Mouse (Mus musculus): ENCODE measurements around the gene P2rx1. TPM values are rescaled to one million over a fixed set of nuclear protein-coding genes. Genes with fewer than 3 reads are reported as not detected.

Gene P2rx1
- total RNA-seq, 2 experiments from 2014 or later, result 0.20 to 0.40 TPM

DNA sequence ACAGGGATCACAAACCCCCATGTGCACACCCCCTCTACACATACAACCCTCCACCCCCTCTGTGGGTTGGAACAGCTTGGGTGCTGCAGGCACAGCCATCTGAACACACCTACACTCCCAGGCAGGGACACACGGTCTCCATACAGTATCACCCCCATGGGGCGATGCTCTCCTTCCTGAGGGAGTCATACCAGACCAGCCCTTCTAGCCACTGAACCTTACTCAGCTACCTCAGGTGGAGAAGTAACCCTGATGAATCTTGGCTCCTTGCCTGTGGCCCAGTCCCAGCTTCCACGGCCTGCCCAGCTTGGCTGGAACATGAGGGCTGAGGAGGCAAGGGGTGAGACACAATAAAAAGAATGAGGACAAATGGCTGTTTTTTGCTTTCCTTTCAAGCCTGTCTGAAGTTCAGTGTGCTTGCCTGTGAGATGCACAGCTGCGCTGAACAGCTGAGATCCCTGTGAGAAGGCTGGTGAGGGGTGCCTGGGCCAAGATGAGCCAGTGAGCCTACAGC, 16.0 kb downstream of the P2rx1 start:
- Histone ChIP-seq H3K27ac (peak overlapping the region; percentile 60), H3K4me3 (no peak overlapping the region)
- peak; percentile 32 to 60 for DNase-seq (ENCODE audit: extremely low spot score in 1 of 2, low spot score in 2 of 2)
- TF ChIP-seq CTCF (IDR thresholded peaks at IDR 0.05), result no peak
- intact Hi-C loops (cut with DNase I), result no loop called here

DNA sequence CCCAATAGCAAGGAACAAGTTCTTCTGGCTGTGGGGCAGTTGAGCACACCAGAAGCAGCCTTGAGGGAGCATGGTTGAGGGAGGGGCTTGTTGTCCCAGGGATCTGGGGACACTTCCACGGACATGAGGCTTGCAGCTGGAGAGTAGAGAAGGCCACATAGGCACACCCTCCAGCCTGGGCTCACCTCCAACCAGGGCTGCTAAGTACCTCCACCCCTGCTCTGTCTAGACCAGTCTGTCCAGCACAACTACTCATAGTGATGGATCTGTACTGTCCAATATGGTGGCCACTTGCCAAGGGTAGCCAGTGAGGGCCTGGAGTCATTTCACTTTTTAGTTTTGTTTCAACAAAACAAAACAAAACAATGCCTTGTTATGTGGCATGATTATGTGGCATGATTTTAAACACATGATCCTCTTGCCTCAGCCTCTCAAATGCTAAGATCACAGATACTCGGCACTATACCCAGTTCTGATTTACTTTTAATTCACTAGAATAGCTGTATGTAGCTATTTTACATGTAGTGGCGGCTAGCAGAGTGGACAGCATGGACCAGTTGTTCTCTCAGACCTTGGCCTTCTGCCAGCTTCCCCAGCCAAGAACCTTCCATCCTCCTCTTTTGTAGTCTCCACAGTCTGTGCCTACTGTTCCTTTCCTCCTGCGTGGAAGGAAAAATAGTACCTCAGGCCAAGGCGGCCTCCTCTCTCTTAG, 16.6 kb downstream of the P2rx1 start:
- peak overlapping the region; percentile 60 for H3K27ac ChIP-seq
- intact Hi-C loops (cut with DNase I), result no loop called here
- DNase-seq (ENCODE audit: extremely low spot score in 1 of 2, low spot score in 2 of 2), result peak in 1 of 2 experiments; percentile 40

DNA sequence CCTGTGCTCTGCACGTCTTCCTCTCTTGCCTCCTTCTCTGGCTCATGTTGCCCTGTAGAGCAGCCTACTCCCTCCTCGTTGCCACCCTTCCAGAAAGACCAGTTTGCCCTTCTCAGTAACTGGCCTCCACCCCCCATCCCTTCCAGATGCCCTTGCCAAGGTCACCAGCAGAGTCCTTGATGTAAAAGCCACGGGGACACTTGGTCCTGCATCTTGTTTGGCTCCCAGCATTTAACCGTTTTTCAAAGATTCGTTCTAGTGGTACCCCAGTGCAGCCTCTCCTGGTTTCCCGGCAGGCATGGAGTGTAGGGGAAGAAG, 17.2 kb downstream of the P2rx1 start:
- peak overlapping the region; percentile 60; the same call in 1 of the 2 replicates for H3K27ac ChIP-seq

More for the DNA sequence above, 16.6 kb downstream of the P2rx1 start:
- no peak overlapping the region for H3K4me3 ChIP-seq
- TF ChIP-seq CTCF (IDR thresholded peaks at IDR 0.05), result no peak

DNA sequence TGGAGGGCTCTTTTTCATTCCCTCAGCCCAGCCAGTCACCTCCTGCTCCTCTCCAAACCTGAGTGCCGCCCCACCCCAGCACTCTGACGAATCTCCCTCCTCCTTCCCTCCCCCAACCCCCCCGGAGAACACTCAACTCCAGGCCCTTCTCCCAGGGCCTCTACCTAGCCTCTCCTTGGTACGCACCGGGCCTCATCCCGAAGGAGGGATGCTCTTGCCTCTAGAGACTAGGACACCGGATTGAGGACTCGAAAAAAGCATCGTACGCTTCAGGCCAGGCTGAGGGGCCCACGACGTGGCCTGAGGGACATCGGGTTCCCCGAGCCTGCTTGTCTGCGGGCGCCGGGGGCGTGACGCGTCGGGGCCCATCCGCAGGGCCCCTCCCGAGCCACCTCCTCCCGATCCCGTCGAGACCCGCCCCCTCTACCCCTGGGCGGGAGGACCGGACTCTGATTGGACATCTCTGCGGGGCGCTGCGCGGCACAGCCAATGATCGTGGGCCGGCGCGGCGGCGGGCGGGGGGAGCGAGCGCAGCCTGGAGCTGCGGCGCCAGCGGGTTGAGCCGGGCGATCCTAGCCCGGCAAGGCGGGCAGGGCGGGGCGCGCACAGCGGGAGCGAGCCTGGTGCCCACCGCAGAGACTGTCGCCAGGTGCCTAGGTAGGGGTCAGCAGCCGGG, 19.7 kb downstream of the P2rx1 start, which contains the start of gene Camkk1:
Gene Camkk1, plus strand, starts transcription at position 538 of the 676 bp plus-strand sequence.
- DNase-seq (ENCODE audit: extremely low spot score in 1 of 2, low spot score in 2 of 2), result peak; percentile 95 to 96
- intact Hi-C loops (cut with DNase I), result loop anchor here (1.0 to 2.0 kb wide), 2 partner anchors 29 to 452 kb away; partner anchors contain the start of gene Ncbp3
- Histone ChIP-seq H3K4me3 (peak within 1 kb of the TSS; percentile 94), H3K27ac (peak within 1 kb of the TSS; percentile 96)
- no peak for TF ChIP-seq CTCF (IDR thresholded peaks at IDR 0.05)

More for the DNA sequence above, 17.2 kb downstream of the P2rx1 start:
- TF ChIP-seq CTCF (IDR thresholded peaks at IDR 0.05), result no peak
- DNase-seq (ENCODE audit: extremely low spot score in 1 of 2, low spot score in 2 of 2), result no peak
- intact Hi-C loops (cut with DNase I), result no loop called here
- no peak overlapping the region for H3K4me3 ChIP-seq

DNA sequence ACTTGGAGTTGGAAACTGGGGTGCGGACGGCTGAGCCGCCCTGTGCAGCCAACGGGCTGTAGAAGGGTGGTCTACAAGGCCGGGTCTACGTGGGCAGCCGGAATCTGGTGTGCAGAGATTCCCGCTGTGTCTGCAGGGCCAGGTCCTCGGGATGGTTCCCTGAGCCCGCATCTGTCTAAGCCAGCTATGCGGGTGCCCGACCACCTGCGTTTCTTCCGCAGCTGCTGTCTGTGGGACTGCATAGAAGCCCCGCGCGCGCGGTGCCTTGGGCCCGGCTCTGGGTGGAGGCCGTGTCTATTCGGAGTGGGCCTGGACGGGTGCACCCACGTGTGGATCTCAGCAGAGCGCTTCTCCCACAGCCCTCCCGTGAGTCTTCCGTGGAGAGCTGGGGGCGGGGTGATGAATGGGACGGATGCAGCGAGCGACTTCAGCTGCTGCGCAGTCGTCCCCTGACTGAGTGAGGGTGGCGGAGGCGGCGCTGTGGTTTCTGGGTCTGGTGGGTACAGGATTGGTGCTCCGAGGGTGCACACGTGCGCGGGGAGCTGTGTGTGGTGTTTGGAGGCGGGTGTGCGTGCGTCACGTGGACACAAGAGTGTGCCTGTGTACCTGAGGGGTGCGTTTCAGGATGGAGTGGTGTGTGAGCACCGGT, 20.4 kb downstream of the P2rx1 start:
- intact Hi-C loops (cut with DNase I), result loop anchor here (1.0 to 2.0 kb wide), 2 partner anchors 28 to 452 kb away; partner anchors contain the start of gene Ncbp3
- TF ChIP-seq CTCF (IDR thresholded peaks at IDR 0.05), result no peak
- DNase-seq (ENCODE audit: extremely low spot score in 1 of 2, low spot score in 2 of 2), result peak; percentile 82 to 84

DNA sequence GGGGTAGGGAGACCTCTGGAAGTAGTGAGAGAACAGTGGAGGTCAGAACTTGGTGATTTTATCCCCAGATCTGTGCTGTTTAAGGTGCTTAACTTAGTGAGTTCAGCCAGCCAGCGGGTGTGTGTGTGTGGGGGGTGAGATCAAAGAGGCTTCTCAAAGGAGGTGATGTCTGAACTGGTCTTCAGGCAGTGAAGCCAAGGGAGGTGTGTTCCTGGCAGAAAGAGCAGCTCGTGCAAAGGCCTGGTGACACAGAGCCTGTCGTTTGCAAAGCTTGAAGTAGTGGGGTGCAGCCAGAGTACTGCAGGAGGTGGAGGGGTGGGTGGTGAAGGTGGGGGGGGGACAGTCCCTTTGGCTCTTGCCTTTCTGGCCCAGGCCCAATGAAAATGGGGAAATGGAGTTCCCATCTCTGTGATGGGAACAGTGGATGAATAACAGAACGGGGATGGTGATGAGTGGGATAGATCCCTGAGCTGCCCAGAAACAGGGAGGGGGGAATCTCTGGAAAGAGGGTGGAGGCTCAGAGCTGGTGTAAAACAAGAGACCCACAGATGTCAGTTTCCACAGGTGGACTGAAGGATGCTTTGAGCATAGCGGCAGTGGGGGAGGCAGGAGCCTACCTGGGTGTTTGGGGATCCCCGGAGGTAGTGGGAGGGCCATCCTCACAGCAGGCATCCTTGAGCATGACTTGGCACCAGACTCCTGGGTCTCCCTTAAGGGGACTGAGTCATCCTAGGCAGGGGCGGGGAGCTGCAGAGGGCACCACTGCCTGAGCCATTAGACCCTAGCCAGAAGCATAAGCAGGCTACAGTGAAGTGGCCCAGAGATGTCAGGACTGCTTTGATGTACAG, 22.3 kb downstream of the P2rx1 start:
- peak overlapping the region; percentile 78 for H3K27ac ChIP-seq
- H3K4me3 ChIP-seq, result peak overlapping the region; percentile 94
- TF ChIP-seq CTCF (IDR thresholded peaks at IDR 0.05), result no peak
- intact Hi-C loops (cut with DNase I), result loop anchor here (5.0 kb wide), 1 partner anchor 529 kb away; no protein-coding TSS in a partner anchor
- peak; percentile 26 to 50 for DNase-seq (ENCODE audit: extremely low spot score in 1 of 2, low spot score in 2 of 2)

More for the DNA sequence above, 20.4 kb downstream of the P2rx1 start:
- peak overlapping the region; percentile 96 for H3K27ac ChIP-seq
- H3K4me3 ChIP-seq, result peak overlapping the region; percentile 94

DNA sequence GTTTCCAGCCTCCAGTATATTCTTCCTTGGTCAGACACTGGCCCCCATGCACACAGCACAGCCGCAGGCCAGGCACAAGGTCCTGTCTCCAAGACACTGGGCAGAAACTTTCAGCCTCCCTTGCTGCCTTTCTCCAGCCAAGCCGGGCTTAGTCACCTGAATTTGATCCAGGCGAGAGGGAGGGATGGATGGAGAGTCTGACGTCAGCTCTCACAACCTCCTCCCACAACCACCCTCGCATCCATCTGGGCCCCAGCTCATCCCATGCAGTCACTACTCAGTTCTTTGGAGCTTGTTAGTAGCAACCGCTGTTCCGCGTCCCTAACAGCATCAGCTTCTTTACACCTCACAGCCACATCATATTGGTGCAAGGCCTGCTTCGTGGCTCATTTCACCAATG, 24.2 kb downstream of the P2rx1 start:
- peak overlapping the region; percentile 70 for H3K27ac ChIP-seq

DNA sequence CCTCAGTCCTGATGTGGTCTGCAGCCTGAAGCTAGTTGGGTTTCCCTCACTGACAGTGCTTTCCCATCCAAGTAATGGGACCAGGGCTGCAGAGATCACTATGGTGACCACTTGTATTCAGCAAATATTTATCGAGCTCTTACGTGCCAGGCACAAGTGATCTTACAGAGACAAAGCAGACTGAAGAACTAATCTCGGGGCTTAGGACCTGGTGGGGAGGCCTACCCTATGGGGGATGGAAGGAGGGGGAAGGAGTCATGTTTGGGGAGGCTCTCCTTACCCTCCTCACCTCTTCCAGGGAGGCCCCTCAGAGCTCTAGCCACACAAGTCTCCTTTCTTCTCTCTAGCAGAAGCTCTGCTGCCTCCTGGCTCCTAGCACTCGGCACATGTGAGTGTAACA, 24.9 kb downstream of the P2rx1 start:
- no peak for DNase-seq (ENCODE audit: extremely low spot score in 1 of 2, low spot score in 2 of 2)
- intact Hi-C loops (cut with DNase I), result loop anchor here (5.0 kb wide), 1 partner anchor 532 kb away; no protein-coding TSS in a partner anchor
- peak overlapping the region; percentile 56 for H3K27ac ChIP-seq
- no peak overlapping the region for H3K4me3 ChIP-seq
- no peak for TF ChIP-seq CTCF (IDR thresholded peaks at IDR 0.05)

More for the DNA sequence above, 24.2 kb downstream of the P2rx1 start:
- H3K4me3 ChIP-seq, result no peak overlapping the region
- no peak for TF ChIP-seq CTCF (IDR thresholded peaks at IDR 0.05)
- intact Hi-C loops (cut with DNase I), result loop anchor here (5.0 kb wide), 1 partner anchor 531 kb away; no protein-coding TSS in a partner anchor
- peak; percentile 80 to 87 for DNase-seq (ENCODE audit: extremely low spot score in 1 of 2, low spot score in 2 of 2)

DNA sequence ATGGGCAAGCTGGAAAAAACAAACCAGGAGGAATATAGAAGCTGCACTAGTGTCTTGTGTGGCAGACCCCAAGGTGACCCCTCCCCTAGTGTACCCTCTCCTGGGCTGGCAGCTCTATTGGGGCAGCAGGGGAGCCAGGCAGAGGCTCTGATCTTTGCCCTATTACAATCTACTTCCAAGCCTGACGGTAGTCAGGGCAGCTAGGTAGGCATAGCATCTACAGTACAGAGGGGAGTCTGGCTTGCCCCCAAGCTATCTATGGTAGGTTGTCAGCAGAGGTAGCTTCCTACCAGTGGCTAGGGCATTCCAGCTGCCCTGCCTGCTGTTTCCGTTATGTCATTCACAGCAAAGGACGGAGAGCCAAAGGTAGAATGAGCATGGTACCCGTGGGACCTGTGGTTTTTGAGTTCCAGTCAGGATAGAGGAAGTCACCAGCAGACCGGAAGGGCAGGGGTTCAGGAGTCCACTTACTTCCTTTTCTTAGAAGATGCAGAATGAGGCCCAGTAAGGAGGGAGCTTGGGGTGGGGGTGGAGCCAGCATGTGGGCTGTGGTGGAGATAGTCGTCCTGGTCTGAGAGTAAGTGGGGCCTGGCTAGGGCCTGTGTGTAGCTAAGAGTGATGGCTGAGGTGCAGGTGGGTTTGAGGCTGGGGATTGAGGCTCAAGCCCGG, 25.5 kb downstream of the P2rx1 start:
- TF ChIP-seq CTCF (IDR thresholded peaks at IDR 0.05), result no peak
- no peak overlapping the region for H3K4me3 ChIP-seq
- intact Hi-C loops (cut with DNase I), result loop anchor here (5.0 kb wide), 1 partner anchor 532 kb away; no protein-coding TSS in a partner anchor
- DNase-seq (ENCODE audit: extremely low spot score in 1 of 2, low spot score in 2 of 2), result no peak
- peak overlapping the region; percentile 56 for H3K27ac ChIP-seq

DNA sequence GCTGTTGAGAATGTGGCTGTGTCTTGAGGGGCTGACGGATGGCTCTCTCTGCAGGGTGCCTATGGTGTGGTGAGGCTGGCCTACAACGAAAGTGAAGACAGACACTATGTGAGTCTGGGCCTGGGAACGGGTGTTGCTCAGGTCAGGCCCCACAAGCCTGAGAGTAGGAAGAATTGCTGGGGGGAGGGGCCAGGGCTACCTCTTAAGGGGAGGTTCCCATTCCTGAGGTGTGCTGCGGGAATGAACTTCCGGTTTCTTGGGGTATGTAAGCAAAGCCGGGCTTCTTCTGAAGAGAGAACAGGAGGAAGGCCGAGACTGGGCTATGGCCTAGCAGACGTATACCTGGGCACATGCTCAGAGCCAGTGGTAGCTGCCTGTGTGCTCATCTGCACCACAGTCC, 28.1 kb downstream of the P2rx1 start:
- H3K27ac ChIP-seq, result no peak overlapping the region
- intact Hi-C loops (cut with DNase I), result no loop called here
- H3K4me3 ChIP-seq, result no peak overlapping the region
- no peak for TF ChIP-seq CTCF (IDR thresholded peaks at IDR 0.05)
- no peak for DNase-seq (ENCODE audit: extremely low spot score in 1 of 2, low spot score in 2 of 2)
